Mouse (Mus musculus): ENCODE data around the gene Elf1. TPM values are rescaled to one million over a fixed set of nuclear protein-coding genes. Genes with fewer than 3 reads are reported as not detected.

Gene Elf1
- polyA plus RNA-seq, 1 experiment = 3.6 TPM

DNA sequence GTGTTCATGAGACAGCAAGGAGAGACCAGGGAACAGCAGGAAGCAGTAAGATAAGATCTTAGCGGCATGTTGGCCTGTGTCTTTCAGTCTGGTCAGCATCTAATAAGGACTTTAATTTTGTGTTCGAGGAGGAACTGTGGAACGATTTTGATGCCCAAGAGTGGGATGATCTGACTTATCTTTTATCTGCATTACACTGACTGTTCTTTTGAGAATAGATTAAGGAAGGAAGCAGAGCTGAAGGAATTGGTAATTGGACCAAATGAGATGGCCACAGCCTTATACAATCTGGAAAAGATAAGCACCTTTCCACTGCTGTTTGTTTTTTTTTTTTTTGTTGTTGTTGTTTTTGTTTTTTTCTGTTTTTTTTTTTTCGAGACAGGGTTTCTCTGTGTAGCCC is 19.8 kb downstream of the Elf1 start:
- Histone ChIP-seq H3K36me3 (ENCODE audit: control insufficient read depth, insufficient read depth) (no peaks in the 10 kb centered on the region), H3K79me2 (ENCODE audit: control insufficient read depth, insufficient read depth) (no peaks in the 10 kb centered on the region), H3K4me3 (no peak overlapping the region), H3K4me2 (ENCODE audit: low read depth) (no peak overlapping the region), H3K27me3 (ENCODE audit: control insufficient read depth, insufficient read depth, insufficient read length) (no peaks in the 10 kb centered on the region), H3ac (ENCODE audit: control insufficient read depth, insufficient read length) (no peak overlapping the region)
- TF ChIP-seq POLR2A (IDR thresholded peaks at IDR 0.05; ENCODE audit: insufficient read length, low read depth) (no peak), CEBPB (IDR thresholded peaks at IDR 0.05; ENCODE audit: insufficient read depth, poor library complexity, severe bottlenecking) (no peak), TCF3 (IDR thresholded peaks at IDR 0.05; ENCODE audit: insufficient read length, low read depth) (no peak), SRF (IDR thresholded peaks at IDR 0.05; ENCODE audit: control insufficient read depth, insufficient read length, low read depth) (no peak), TCF12 (IDR thresholded peaks at IDR 0.05; ENCODE audit: insufficient read depth, poor library complexity, severe bottlenecking) (no peak), USF1 (IDR thresholded peaks at IDR 0.05; ENCODE audit: low read depth) (no peak), MYOD1 (IDR thresholded peaks at IDR 0.05; ENCODE audit: control insufficient read depth in 1 of 3, insufficient read length in 2 of 3, low read depth in 2 of 3) (no peak)

DNA sequence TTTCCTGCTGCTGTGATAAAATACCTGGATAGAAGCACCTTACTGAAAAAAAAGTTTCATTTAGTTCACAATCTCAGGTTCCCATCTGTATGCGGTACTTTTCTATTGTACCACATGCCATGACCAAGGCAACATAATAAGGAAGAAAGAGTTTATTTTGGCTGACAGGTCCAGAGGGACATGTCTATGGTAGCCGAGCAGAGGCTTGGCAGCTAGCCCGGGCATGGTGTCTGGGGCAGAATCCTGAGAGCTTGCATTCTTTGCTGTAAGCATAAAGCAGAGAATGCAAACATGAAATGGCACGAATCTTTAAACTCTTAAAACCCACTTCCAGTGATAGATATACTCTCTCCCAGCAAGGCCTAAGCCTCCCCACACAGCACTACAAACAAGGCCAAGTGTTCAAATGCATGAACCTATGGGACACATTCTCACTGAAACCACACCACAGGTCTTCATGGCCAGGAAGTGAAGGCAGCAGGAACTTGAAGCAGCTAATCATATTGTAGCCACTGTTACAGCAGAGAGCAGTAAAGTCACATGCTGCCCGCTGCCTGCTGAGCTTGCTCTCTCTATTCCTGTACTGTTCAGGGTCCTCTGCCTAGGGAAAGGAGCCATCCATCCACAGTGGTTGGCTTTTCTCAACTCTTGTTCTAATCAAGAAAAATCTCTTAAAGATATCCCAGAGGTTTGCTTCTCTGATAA is 22.5 kb downstream of the Elf1 start:
- Histone ChIP-seq H3K36me3 (ENCODE audit: control insufficient read depth, insufficient read depth) (no peaks in the 10 kb centered on the region), H3K27me3 (ENCODE audit: control insufficient read depth, insufficient read depth, insufficient read length) (no peaks in the 10 kb centered on the region), H3K79me2 (ENCODE audit: control insufficient read depth, insufficient read depth) (no peaks in the 10 kb centered on the region), H3K4me2 (ENCODE audit: low read depth) (no peak overlapping the region), H3ac (ENCODE audit: control insufficient read depth, insufficient read length) (no peak overlapping the region), H3K4me3 (no peak overlapping the region)
- TF ChIP-seq REST (IDR thresholded peaks at IDR 0.05; ENCODE audit: insufficient read depth, insufficient read length) = no peak
- no peak for TF ChIP-seq MAX (IDR thresholded peaks at IDR 0.05; ENCODE audit: low read depth)
- TF ChIP-seq TCF12 (IDR thresholded peaks at IDR 0.05; ENCODE audit: insufficient read depth, poor library complexity, severe bottlenecking) = no peak
- no peak for TF ChIP-seq E2F4 (IDR thresholded peaks at IDR 0.05; ENCODE audit: insufficient read depth)
- TF ChIP-seq SRF (IDR thresholded peaks at IDR 0.05; ENCODE audit: control insufficient read depth, insufficient read length, low read depth) = no peak
- no peak for TF ChIP-seq TCF3 (IDR thresholded peaks at IDR 0.05; ENCODE audit: insufficient read length, low read depth)

DNA sequence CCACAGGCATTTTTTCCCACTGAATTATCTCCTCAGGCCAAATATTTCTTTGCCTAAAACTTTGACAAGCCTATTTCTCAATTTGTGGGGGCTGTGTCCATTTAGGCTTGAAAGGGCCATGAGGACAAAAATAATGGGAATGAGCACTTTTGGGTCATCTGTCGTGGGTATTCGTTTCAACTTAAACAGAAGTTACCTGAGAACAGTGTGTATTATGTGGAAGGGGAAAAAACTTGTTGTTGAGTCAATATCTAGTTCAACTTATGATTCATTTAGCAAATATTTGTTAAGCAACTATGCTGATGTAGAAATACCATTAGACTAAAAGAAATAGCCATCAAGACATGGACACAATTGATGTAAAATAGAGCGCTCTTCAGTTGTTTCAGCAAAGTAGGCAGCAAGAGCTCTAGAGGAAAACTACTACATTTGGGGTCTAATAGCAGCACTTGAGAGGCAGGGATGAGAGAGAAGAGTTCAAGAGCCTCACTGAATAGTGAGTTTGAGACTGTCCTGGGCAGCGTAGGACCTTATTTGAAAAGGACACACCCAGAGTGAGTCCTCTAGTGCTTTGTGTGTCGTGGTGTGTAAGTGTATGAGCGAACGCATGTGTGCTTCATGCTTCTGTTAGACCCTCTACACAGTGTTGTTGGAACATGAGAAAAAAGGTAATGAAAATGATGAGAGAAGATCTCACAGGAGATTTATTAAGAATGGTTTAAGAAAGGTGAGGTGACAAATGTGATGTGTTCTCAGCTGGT is 23.4 kb downstream of the Elf1 start:
- H3K4me3 ChIP-seq = no peak overlapping the region
- no peak for TF ChIP-seq POLR2A (IDR thresholded peaks at IDR 0.05; ENCODE audit: insufficient read length, low read depth)
- TF ChIP-seq MYOD1 (IDR thresholded peaks at IDR 0.05; ENCODE audit: control insufficient read depth in 1 of 3, insufficient read length in 2 of 3, low read depth in 2 of 3) = no peak
- no peak for TF ChIP-seq MYOG (IDR thresholded peaks at IDR 0.05; ENCODE audit: control insufficient read depth in 1 of 3, insufficient read depth in 1 of 3, insufficient read length in 2 of 3, low read depth in 2 of 3)
- TF ChIP-seq E2F4 (IDR thresholded peaks at IDR 0.05; ENCODE audit: insufficient read depth) = no peak
- TF ChIP-seq POLR2AphosphoS2 (IDR thresholded peaks at IDR 0.05; ENCODE audit: insufficient read length, low read depth) = no peak
- TF ChIP-seq REST (IDR thresholded peaks at IDR 0.05; ENCODE audit: insufficient read depth, insufficient read length) = no peak
- TF ChIP-seq SRF (IDR thresholded peaks at IDR 0.05; ENCODE audit: control insufficient read depth, insufficient read length, low read depth) = no peak
- TF ChIP-seq TCF12 (IDR thresholded peaks at IDR 0.05; ENCODE audit: insufficient read depth, poor library complexity, severe bottlenecking) = no peak
- TF ChIP-seq TCF3 (IDR thresholded peaks at IDR 0.05; ENCODE audit: insufficient read length, low read depth) = no peak
- no peak for TF ChIP-seq USF1 (IDR thresholded peaks at IDR 0.05; ENCODE audit: low read depth)
- TF ChIP-seq CEBPB (IDR thresholded peaks at IDR 0.05; ENCODE audit: insufficient read depth, poor library complexity, severe bottlenecking) = no peak
- TF ChIP-seq MAX (IDR thresholded peaks at IDR 0.05; ENCODE audit: low read depth) = no peak
- H3K4me2 ChIP-seq (ENCODE audit: low read depth) = no peak overlapping the region
- H3ac ChIP-seq (ENCODE audit: control insufficient read depth, insufficient read length) = no peak overlapping the region
- no peaks in the 10 kb centered on the region for H3K79me2 ChIP-seq (ENCODE audit: control insufficient read depth, insufficient read depth)
- H3K36me3 ChIP-seq (ENCODE audit: control insufficient read depth, insufficient read depth) = no peaks in the 10 kb centered on the region
- H3K27me3 ChIP-seq (ENCODE audit: control insufficient read depth, insufficient read depth, insufficient read length) = no peaks in the 10 kb centered on the region

DNA sequence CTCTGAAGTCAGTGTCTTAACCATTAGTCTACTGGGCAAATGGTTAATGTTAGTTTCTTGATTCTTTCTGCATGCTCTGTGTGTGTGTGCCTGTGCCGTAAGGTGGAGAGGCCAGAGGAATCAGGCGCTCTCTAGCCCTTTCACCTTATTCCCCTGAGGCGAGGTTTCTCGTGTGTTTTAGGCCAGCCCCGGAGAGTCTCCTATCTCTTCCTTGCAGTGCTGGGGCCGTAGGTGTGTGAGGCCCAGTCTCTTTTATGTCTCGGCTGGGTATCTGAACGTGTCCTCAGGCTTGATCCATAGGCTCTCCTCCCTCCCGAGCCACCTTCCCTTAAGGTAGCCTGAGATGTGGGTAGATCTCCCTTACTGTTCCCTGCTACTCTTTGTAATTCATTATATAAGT is 25.2 kb downstream of the Elf1 start:
- Histone ChIP-seq H3K4me2 (ENCODE audit: low read depth) (no peak overlapping the region), H3ac (ENCODE audit: control insufficient read depth, insufficient read length) (no peak overlapping the region), H3K79me2 (ENCODE audit: control insufficient read depth, insufficient read depth) (no peaks in the 10 kb centered on the region), H3K27me3 (ENCODE audit: control insufficient read depth, insufficient read depth, insufficient read length) (no peaks in the 10 kb centered on the region), H3K4me3 (no peak overlapping the region), H3K36me3 (ENCODE audit: control insufficient read depth, insufficient read depth) (no peaks in the 10 kb centered on the region)
- TF ChIP-seq MYOG (IDR thresholded peaks at IDR 0.05; ENCODE audit: control insufficient read depth in 1 of 3, insufficient read depth in 1 of 3, insufficient read length in 2 of 3, low read depth in 2 of 3) = no peak
- no peak for TF ChIP-seq POLR2A (IDR thresholded peaks at IDR 0.05; ENCODE audit: insufficient read length, low read depth)
- no peak for TF ChIP-seq MYOD1 (IDR thresholded peaks at IDR 0.05; ENCODE audit: control insufficient read depth in 1 of 3, insufficient read length in 2 of 3, low read depth in 2 of 3)
- no peak for TF ChIP-seq TCF12 (IDR thresholded peaks at IDR 0.05; ENCODE audit: insufficient read depth, poor library complexity, severe bottlenecking)
- no peak for TF ChIP-seq SRF (IDR thresholded peaks at IDR 0.05; ENCODE audit: control insufficient read depth, insufficient read length, low read depth)
- TF ChIP-seq MAX (IDR thresholded peaks at IDR 0.05; ENCODE audit: low read depth) = no peak
- TF ChIP-seq POLR2AphosphoS2 (IDR thresholded peaks at IDR 0.05; ENCODE audit: insufficient read length, low read depth) = no peak
- no peak for TF ChIP-seq TCF3 (IDR thresholded peaks at IDR 0.05; ENCODE audit: insufficient read length, low read depth)
- TF ChIP-seq USF1 (IDR thresholded peaks at IDR 0.05; ENCODE audit: low read depth) = no peak
- TF ChIP-seq REST (IDR thresholded peaks at IDR 0.05; ENCODE audit: insufficient read depth, insufficient read length) = no peak
- no peak for TF ChIP-seq E2F4 (IDR thresholded peaks at IDR 0.05; ENCODE audit: insufficient read depth)
- TF ChIP-seq CEBPB (IDR thresholded peaks at IDR 0.05; ENCODE audit: insufficient read depth, poor library complexity, severe bottlenecking) = no peak

All from myocyte (in vitro differentiated cells).